Mouse (Mus musculus): ENCODE results near the gene Slc52a3. TPM values are rescaled to one million over a fixed set of nuclear protein-coding genes. Genes with fewer than 3 reads are reported as not detected.
A peak's percentile ranks its signal among the peaks of the same experiment; 100 is the strongest.

Slc52a3 gene
- polyA plus RNA-seq (2016; fragmentation: Nextera tagmentation; extraction: Ambion mirVana): 0.34 and 0.45 TPM in 2 replicates

- no peaks in the 10 kb centered on the region for H3K9me3 ChIP-seq (replicated peaks)
- H3K4me2 ChIP-seq: peak within 1 kb of the TSS; percentile 52
- no peaks in the 10 kb centered on the region for H3K36me3 ChIP-seq
- H3K9ac ChIP-seq: no peak within 1 kb of the TSS
- WGBS: 8% methylated on average over 35 of the region's 35 CpGs
- H3K27ac ChIP-seq (ENCODE audit: poor library complexity, severe bottlenecking): no peak within 1 kb of the TSS
- H3K4me1 ChIP-seq (replicated peaks): peaks cover 15% of the 10 kb centered on the region
- peak; percentile 72 for ATAC-seq (ENCODE audit: insufficient number of reproducible peaks, low FRiP score)
- H3K4me3 ChIP-seq: peak within 1 kb of the TSS; percentile 28
- H3K27me3 ChIP-seq (replicated peaks): peaks cover 90% of the 10 kb centered on the region
Measured at GRCm38 (mm10) chr2:151996229-151997189, at the start of gene Slc52a3. TSS of gene Slc52a3 (plus strand) at chr2:151996511.

GRCm38 (mm10) chr2:151947617-151948016 is 48.7 kb upstream of the Slc52a3 start:
- ATAC-seq (ENCODE audit: insufficient number of reproducible peaks, low FRiP score): no peak
- 73% methylated on average over 2 of the region's 2 CpGs for WGBS
- Histone ChIP-seq H3K4me2 (no peak overlapping the region), H3K9ac (no peak overlapping the region), H3K9me3 (replicated peaks) (no peaks in the 10 kb centered on the region), H3K27me3 (replicated peaks) (peaks cover 40% of the 10 kb centered on the region), H3K4me1 (replicated peaks) (no peaks in the 10 kb centered on the region), H3K36me3 (no peaks in the 10 kb centered on the region), H3K4me3 (no peak overlapping the region), H3K27ac (ENCODE audit: poor library complexity, severe bottlenecking) (no peak overlapping the region)

GRCm38 (mm10) chr2:151948311-151948710 is 48.0 kb upstream of the Slc52a3 start:
- no peak overlapping the region for H3K27ac ChIP-seq (ENCODE audit: poor library complexity, severe bottlenecking)
- no peak overlapping the region for H3K4me2 ChIP-seq
- H3K4me3 ChIP-seq: no peak overlapping the region
- H3K9me3 ChIP-seq (replicated peaks): no peaks in the 10 kb centered on the region
- H3K27me3 ChIP-seq (replicated peaks): peaks cover 37% of the 10 kb centered on the region
- WGBS: 76% methylated on average over 7 of the region's 7 CpGs
- H3K4me1 ChIP-seq (replicated peaks): no peaks in the 10 kb centered on the region
- ATAC-seq (ENCODE audit: insufficient number of reproducible peaks, low FRiP score): no peak
- no peaks in the 10 kb centered on the region for H3K36me3 ChIP-seq
- H3K9ac ChIP-seq: no peak overlapping the region

GRCm38 (mm10) chr2:151949082-151949774 is 47.1 kb upstream of the Slc52a3 start:
- no peak for ATAC-seq (ENCODE audit: insufficient number of reproducible peaks, low FRiP score)
- Histone ChIP-seq H3K9me3 (replicated peaks) (no peaks in the 10 kb centered on the region), H3K4me2 (no peak overlapping the region), H3K4me3 (no peak overlapping the region), H3K27ac (ENCODE audit: poor library complexity, severe bottlenecking) (no peak overlapping the region), H3K9ac (no peak overlapping the region), H3K27me3 (replicated peaks) (peaks cover 29% of the 10 kb centered on the region), H3K4me1 (replicated peaks) (no peaks in the 10 kb centered on the region), H3K36me3 (no peaks in the 10 kb centered on the region)
- WGBS: 67% methylated on average over 2 of the region's 2 CpGs

- no peak overlapping the region for H3K4me3 ChIP-seq
- H3K27me3 ChIP-seq (replicated peaks): peaks cover 6% of the 10 kb centered on the region
- no peaks in the 10 kb centered on the region for H3K36me3 ChIP-seq
- no peak for ATAC-seq (ENCODE audit: insufficient number of reproducible peaks, low FRiP score)
- H3K4me2 ChIP-seq: no peak overlapping the region
- no peaks in the 10 kb centered on the region for H3K9me3 ChIP-seq (replicated peaks)
- H3K4me1 ChIP-seq (replicated peaks): peaks cover 13% of the 10 kb centered on the region
- 83% methylated on average over 8 of the region's 8 CpGs for WGBS
- H3K27ac ChIP-seq (ENCODE audit: poor library complexity, severe bottlenecking): no peak overlapping the region
- H3K9ac ChIP-seq: no peak overlapping the region
Measured at GRCm38 (mm10) chr2:151953665-151954064, 42.6 kb upstream of the Slc52a3 start.

- Histone ChIP-seq H3K4me2 (no peak overlapping the region), H3K4me3 (no peak overlapping the region), H3K36me3 (no peaks in the 10 kb centered on the region), H3K27me3 (replicated peaks) (no peaks in the 10 kb centered on the region), H3K27ac (ENCODE audit: poor library complexity, severe bottlenecking) (no peak overlapping the region), H3K4me1 (replicated peaks) (peaks cover 27% of the 10 kb centered on the region), H3K9me3 (replicated peaks) (no peaks in the 10 kb centered on the region), H3K9ac (no peak overlapping the region)
- no peak for ATAC-seq (ENCODE audit: insufficient number of reproducible peaks, low FRiP score)
- 50% methylated on average over 4 of the region's 4 CpGs for WGBS
Measured at GRCm38 (mm10) chr2:151956500-151957137, 39.7 kb upstream of the Slc52a3 start.

- no peak overlapping the region for H3K9ac ChIP-seq
- no peak overlapping the region for H3K4me3 ChIP-seq
- no peaks in the 10 kb centered on the region for H3K9me3 ChIP-seq (replicated peaks)
- H3K36me3 ChIP-seq: no peaks in the 10 kb centered on the region
- WGBS: 18% methylated on average over 5 of the region's 5 CpGs
- no peak for ATAC-seq (ENCODE audit: insufficient number of reproducible peaks, low FRiP score)
- H3K4me2 ChIP-seq: no peak overlapping the region
- no peaks in the 10 kb centered on the region for H3K27me3 ChIP-seq (replicated peaks)
- H3K27ac ChIP-seq (ENCODE audit: poor library complexity, severe bottlenecking): no peak overlapping the region
- H3K4me1 ChIP-seq (replicated peaks): peaks cover 48% of the 10 kb centered on the region
Measured at GRCm38 (mm10) chr2:151959274-151959673, 37.0 kb upstream of the Slc52a3 start.

GRCm38 (mm10) chr2:151961284-151962196 is 34.8 kb upstream of the Slc52a3 start:
- no peaks in the 10 kb centered on the region for H3K9me3 ChIP-seq (replicated peaks)
- no peaks in the 10 kb centered on the region for H3K36me3 ChIP-seq
- 0 out of 2 replicates have a peak, but pooled peaks cover 4% of the 10 kb centered on the region for H3K27me3 ChIP-seq (replicated peaks)
- H3K4me1 ChIP-seq (replicated peaks): peaks cover 49% of the 10 kb centered on the region
- no peak overlapping the region for H3K9ac ChIP-seq
- no peak overlapping the region for H3K4me2 ChIP-seq
- no peak overlapping the region for H3K27ac ChIP-seq (ENCODE audit: poor library complexity, severe bottlenecking)
- no peak for ATAC-seq (ENCODE audit: insufficient number of reproducible peaks, low FRiP score)
- no peak overlapping the region for H3K4me3 ChIP-seq
- WGBS: 54% methylated on average over 9 of the region's 9 CpGs

- Histone ChIP-seq H3K9me3 (replicated peaks) (no peaks in the 10 kb centered on the region), H3K36me3 (no peaks in the 10 kb centered on the region), H3K4me3 (no peak overlapping the region), H3K4me2 (no peak overlapping the region), H3K9ac (no peak overlapping the region), H3K27me3 (replicated peaks) (0 out of 2 replicates have a peak, but pooled peaks cover 4% of the 10 kb centered on the region), H3K27ac (ENCODE audit: poor library complexity, severe bottlenecking) (no peak overlapping the region), H3K4me1 (replicated peaks) (peaks cover 40% of the 10 kb centered on the region)
- peak; percentile 54; the same call in 1 of the 2 replicates for ATAC-seq (ENCODE audit: insufficient number of reproducible peaks, low FRiP score)
- WGBS: 63% methylated on average over 10 of the region's 10 CpGs
Measured at GRCm38 (mm10) chr2:151962474-151962873, 33.8 kb upstream of the Slc52a3 start.

GRCm38 (mm10) chr2:151963319-151963718 is 33.0 kb upstream of the Slc52a3 start:
- peaks cover 8% of the 10 kb centered on the region for H3K27me3 ChIP-seq (replicated peaks)
- H3K4me1 ChIP-seq (replicated peaks): peaks cover 40% of the 10 kb centered on the region
- no peak overlapping the region for H3K9ac ChIP-seq
- no peaks in the 10 kb centered on the region for H3K9me3 ChIP-seq (replicated peaks)
- no peak for ATAC-seq (ENCODE audit: insufficient number of reproducible peaks, low FRiP score)
- peak overlapping the region; percentile 42; the same call in 1 of the 2 replicates for H3K4me2 ChIP-seq
- H3K27ac ChIP-seq (ENCODE audit: poor library complexity, severe bottlenecking): no peak overlapping the region
- 84% methylated on average over 5 of the region's 5 CpGs for WGBS
- no peak overlapping the region for H3K4me3 ChIP-seq
- H3K36me3 ChIP-seq: no peaks in the 10 kb centered on the region

Measured in heart, embryonic 12.5 days (tissue).